Mouse (Mus musculus): ENCODE results near the gene Ddx54.

The Ddx54 gene

GRCm38 (mm10) chr5:120612442-120612821 lies at the start of gene Ddx54, which contains the start of gene Rita1:
Ddx54 (plus strand) TSS chr5:120612739.
Rita1 (minus strand) TSS chr5:120612589.
- in situ Hi-C loops (cut with MboI, MseI), result no loop called here

- in situ Hi-C loops (cut with MboI, MseI), result no loop called here
These were observed 49.3 kb upstream of the Ddx54 start for GRCm38 (mm10) chr5:120562956-120563913.

DNA sequence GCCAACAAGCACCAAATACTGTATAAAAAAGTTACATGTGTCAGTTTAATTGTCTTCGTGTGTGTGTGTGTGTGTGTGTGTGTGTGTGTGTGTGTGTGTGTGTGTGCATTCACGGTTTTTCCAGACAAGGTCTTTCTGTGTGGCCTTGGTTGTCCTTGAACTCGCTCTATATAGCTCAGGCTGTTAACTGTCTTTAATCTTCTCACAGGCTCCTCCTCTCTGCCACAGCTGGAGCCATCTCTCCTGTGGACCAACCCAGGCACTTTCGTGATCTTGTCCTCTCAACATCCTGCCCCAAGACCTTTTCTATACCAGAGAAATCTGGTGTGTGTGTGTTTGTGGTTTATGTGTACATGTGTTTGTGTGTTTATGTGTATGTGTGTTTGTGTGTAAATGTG lies 48.6 kb upstream of the Ddx54 start:
- in situ Hi-C loops (cut with MboI, MseI), result no loop called here

DNA sequence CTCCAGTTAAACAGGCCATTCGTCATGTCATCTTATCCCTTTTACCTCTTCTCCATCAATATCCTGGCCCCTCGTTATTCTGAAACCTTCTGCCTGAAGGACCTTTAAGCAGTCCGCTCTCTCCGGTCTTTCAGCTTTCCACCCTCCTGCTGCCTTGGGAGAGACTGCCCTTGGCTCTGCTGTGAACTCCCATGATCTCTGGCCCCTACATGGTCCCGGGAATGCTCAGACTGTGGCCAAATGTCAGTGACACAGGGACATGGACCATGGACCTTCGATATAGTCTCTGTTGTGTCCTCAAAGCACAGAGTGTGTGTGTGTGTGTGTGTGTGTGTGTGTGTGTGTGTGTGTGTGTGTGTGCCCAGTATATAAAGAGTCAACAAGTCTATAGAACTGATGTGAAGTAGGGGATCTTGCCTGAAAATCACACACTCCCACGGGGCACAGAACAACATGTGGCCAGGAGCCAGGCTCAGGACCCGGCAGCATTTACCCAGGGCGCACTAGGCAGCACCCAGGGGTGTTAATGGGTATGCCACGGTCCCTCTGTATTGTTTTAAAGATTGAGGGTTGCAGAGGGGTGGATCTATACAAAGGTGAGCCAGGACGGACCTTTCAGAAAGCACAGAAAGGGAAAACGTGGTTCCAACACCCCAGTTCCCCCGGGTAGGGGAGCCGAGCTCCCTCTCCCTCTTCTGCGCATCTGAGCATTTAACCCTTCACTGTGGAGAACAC lies 47.2 kb upstream of the Ddx54 start:
- in situ Hi-C loops (cut with MboI, MseI), result no loop called here

GRCm38 (mm10) chr5:120566101-120566500 lies 46.4 kb upstream of the Ddx54 start:
- in situ Hi-C loops (cut with MboI, MseI), result no loop called here

DNA sequence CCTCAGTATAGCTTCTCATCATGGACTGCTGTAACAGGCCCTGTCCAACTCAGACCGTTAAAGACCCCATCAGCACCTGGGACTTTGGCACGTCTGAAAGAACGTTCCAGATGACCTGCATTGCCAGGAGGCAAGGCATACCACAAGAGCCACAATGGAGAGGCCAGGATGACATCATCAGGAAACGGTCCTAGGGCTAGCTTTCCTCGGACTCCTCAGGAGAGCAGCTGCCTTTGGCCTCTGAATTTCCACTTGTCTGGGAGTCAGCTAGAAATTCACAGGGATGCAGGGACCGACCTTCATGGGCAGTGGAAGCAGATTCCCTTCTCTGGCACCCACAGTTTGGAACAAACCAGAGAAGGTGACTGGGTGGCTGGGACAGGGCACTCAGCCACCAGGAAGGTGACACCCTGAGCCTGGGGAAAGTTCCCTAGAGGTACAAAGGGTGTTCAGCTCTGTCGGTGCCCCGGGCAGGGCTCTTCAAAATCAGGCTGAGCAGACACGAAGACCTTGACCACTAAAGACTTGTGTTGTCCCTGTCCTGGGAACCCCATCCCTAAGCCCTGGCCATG lies 45.8 kb upstream of the Ddx54 start:
- in situ Hi-C loops (cut with MboI, MseI), result no loop called here

DNA sequence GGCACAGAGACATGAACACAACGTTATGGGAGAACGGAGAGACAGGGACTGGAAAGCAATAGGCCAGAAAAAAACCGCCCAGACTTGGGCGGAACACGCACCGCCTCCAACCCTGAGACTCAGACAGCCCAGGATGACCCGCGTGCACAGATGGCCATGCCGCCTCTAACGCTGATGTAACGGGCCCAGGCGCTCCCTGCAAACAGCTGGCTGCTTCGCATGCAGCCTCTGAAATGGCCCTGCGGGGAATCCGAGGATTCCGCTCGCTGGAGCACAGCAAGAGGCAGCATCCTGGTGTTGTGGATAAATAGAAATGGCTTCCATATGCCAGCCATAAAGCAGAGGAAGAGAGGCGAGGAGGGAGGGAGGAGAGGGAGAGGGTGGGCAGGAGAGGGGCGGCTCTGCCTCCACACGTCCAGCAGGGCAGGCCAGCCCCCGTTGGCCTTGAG lies 45.3 kb upstream of the Ddx54 start:
- in situ Hi-C loops (cut with MboI, MseI), result no loop called here

- in situ Hi-C loops (cut with MboI, MseI), result no loop called here
These were observed 44.8 kb upstream of the Ddx54 start for GRCm38 (mm10) chr5:120567761-120568211.

- in situ Hi-C loops (cut with MboI, MseI), result no loop called here
These were observed 44.2 kb upstream of the Ddx54 start for GRCm38 (mm10) chr5:120568336-120568768.

DNA sequence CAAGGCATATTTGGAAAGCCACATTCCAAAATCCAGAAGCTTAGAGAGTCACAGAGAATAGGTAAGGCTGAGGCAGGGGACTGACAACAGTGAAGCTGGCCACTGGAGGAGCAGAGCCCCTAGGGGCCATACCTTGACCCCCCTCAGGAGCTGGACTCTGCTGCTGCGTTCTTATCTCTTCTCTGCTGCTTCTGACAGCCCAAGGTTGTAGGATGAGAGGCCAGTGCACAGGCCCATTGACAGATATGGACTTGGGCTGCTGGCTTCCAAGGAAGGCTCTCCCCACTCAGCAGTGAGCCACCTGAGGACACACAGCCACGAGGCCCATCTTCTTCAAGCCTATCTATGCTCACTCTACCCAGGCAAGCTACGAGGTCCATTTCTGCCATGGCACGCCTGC lies 43.6 kb upstream of the Ddx54 start:
- in situ Hi-C loops (cut with MboI, MseI), result no loop called here

- in situ Hi-C loops (cut with MboI, MseI), result no loop called here
These were observed 42.7 kb upstream of the Ddx54 start for GRCm38 (mm10) chr5:120569791-120570190.

DNA sequence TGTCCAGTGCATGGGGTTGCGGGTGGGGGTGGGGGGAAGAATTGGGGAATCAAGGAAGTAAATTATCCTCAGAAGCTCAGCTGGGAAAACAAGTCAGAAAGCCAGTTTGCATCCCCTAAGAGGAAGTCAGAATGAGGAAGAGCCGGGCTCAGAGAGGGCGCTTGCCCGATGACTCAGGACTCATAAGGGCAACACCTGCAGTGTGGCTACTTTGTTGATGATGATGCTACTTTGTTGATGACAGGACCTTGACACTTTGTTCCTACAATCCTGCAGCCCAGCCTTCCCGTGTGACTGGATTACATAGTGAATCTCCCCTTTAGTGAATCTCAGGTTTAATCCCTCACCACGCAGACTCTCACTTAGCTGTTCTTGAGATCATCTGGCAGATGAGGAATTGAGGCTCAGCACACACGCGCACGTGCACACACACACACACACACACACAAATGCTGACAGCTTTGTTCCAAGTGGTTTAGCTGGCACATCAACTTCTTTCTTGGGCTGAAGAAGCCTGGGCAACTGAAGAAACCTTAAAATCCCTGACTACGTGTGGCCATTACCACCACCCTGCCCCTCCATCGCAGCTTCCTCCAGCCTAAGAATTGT lies 42.1 kb upstream of the Ddx54 start:
- in situ Hi-C loops (cut with MboI, MseI), result no loop called here

GRCm38 (mm10) chr5:120571056-120571740 lies 41.3 kb upstream of the Ddx54 start:
- in situ Hi-C loops (cut with MboI, MseI), result no loop called here

GRCm38 (mm10) chr5:120574469-120575063 lies 38.0 kb upstream of the Ddx54 start:
- in situ Hi-C loops (cut with MboI, MseI), result no loop called here

- in situ Hi-C loops (cut with MboI, MseI), result no loop called here
These were observed 35.7 kb upstream of the Ddx54 start for GRCm38 (mm10) chr5:120576781-120577301.

- in situ Hi-C loops (cut with MboI, MseI), result no loop called here
These were observed 34.6 kb upstream of the Ddx54 start for GRCm38 (mm10) chr5:120577935-120578441.

- in situ Hi-C loops (cut with MboI, MseI), result no loop called here
These were observed 33.9 kb upstream of the Ddx54 start for GRCm38 (mm10) chr5:120578504-120579081.

GRCm38 (mm10) chr5:120579211-120579897 lies 33.2 kb upstream of the Ddx54 start:
- in situ Hi-C loops (cut with MboI, MseI), result no loop called here

Measured in T-helper 17 cell (primary cell).